Mouse (Mus musculus) activated CD4-positive, CD25-positive, alpha-beta regulatory T cell (primary cell): ENCODE data around the gene Timm44. TPM values are rescaled to one million over a fixed set of nuclear protein-coding genes. Genes with fewer than 3 reads are reported as not detected.

ENCODE experiments used
- polyA plus RNA-seq, 2 experiments: library from polyadenylated mRNA; unstranded; fragments of 100-300 nt; shearing (Covaris generic); gene quantifications; one replicate each; pipeline ENCODE4 v1.2.1; 2017

Timm44 gene
- 10 to 100 TPM; 43.6 to 50.8 TPM for polyA plus RNA-seq

GRCm38 (mm10) chr8:4275275-4276110 lies at the start of gene Timm44:
Timm44 (minus strand) TSS chr8:4275913.

GRCm38 (mm10) chr8:4324983-4325750 lies 49.5 kb upstream of the Timm44 start, which contains the start of the genes Ccl25 and Elavl1:
Ccl25 (plus strand) TSS chr8:4325210.
Elavl1 (minus strand) TSS chr8:4325413.

GRCm38 (mm10) chr8:4259125-4259804 lies 16.4 kb downstream of the Timm44 start, which contains the start of gene Ctxn1:
Ctxn1 (minus strand) TSS chr8:4259274.

GRCm38 (mm10) chr8:4252934-4253841 lies 22.5 kb downstream of the Timm44 start, which contains the start of gene Snapc2:
Snapc2 (plus strand) TSS chr8:4253080.

GRCm38 (mm10) chr8:4247951-4248540 lies 27.7 kb downstream of the Timm44 start, which contains the start of gene Tgfbr3l:
Tgfbr3l (plus strand) TSS chr8:4248214.

GRCm38 (mm10) chr8:4238434-4239192 lies 37.1 kb downstream of the Timm44 start, which contains the start of the genes Map2k7 and Gm49320:
Map2k7 (plus strand) TSS chr8:4238740.
Gm49320 (plus strand) TSS chr8:4238865.

GRCm38 (mm10) chr8:4226739-4227347 lies 48.9 kb downstream of the Timm44 start, which contains the start of gene Lrrc8e:
Lrrc8e (plus strand) TSS chr8:4226827.

GRCm38 (mm10) chr8:4216791-4217621 lies 58.7 kb downstream of the Timm44 start, which contains the start of gene Prr36:
Prr36 (minus strand) TSS chr8:4217459.

Other genes starting within 250 kb of the Timm44 start
- under 1 TPM in 1 of 2 experiments, not detected in 1; 0.36 TPM for gene Cd209f, start 170.1 kb downstream of the Timm44 start, polyA plus RNA-seq
- gene Cd209g, start 141.8 kb downstream of the Timm44 start, polyA plus RNA-seq: under 1 TPM in 1 of 2 experiments, not detected in 1; 0.55 TPM
- 10 to 100 TPM; 12.9 to 14.8 TPM for gene Evi5l, start 109.3 kb downstream of the Timm44 start, polyA plus RNA-seq
- gene Prr36, start 58.5 kb downstream of the Timm44 start, polyA plus RNA-seq: under 1 TPM; 0.05 to 0.20 TPM
- gene Lrrc8e, start 49.1 kb downstream of the Timm44 start, polyA plus RNA-seq: under 1 TPM; 0.04 to 0.50 TPM
- 10 to 100 TPM; 61.6 to 75.3 TPM for gene Map2k7, start 37.2 kb downstream of the Timm44 start, polyA plus RNA-seq
- gene Gm49320, start 37.0 kb downstream of the Timm44 start, polyA plus RNA-seq: 1 to 10 TPM in 1 of 2 experiments, under 1 TPM in 1; 0.52 to 2.1 TPM
- gene Tgfbr3l, start 27.7 kb downstream of the Timm44 start, polyA plus RNA-seq: 1 to 10 TPM; 4.8 to 6.7 TPM
- 10 to 100 TPM; 27.7 to 30.0 TPM for gene Snapc2, start 22.8 kb downstream of the Timm44 start, polyA plus RNA-seq
- under 1 TPM; 0.57 to 0.76 TPM for gene Ctxn1, start 16.6 kb downstream of the Timm44 start, polyA plus RNA-seq
- gene Ccl25, start 49.3 kb upstream of the Timm44 start, polyA plus RNA-seq: 10 to 100 TPM in 1 of 2 experiments, 1 to 10 TPM in 1; 9.7 to 11.6 TPM
- 100 to 1,000 TPM; 177 to 203 TPM for gene Elavl1, start 49.5 kb upstream of the Timm44 start, polyA plus RNA-seq
- 10 to 100 TPM; 32.0 to 68.4 TPM for gene Cers4, start 217.1 kb upstream of the Timm44 start, polyA plus RNA-seq